Mouse (Mus musculus) hindbrain, embryonic 12.5 days (tissue): ENCODE results near the gene Cd244a. TPM values are rescaled to one million over a fixed set of nuclear protein-coding genes. Genes with fewer than 3 reads are reported as not detected.

Source experiments
- ATAC-seq: fragments of 200-750 bp; cut with Nextera tagmentation; 2 replicates; pipeline ENCODE4 v1.8.0; 2017; ENCODE audit warnings: moderate TSS enrichment; ENCODE audit not compliant: low FRiP score
- H3K27ac ChIP-seq: fragments of 300-500 bp; sonication (generic); 2 replicates; pipeline ENCODE4 v1.5.1; 2016; ENCODE audit warnings: mild to moderate bottlenecking
- H3K27me3 ChIP-seq: fragments of 300-500 bp; sonication (generic); 2 replicates; pipeline ENCODE4 v1.6.1; 2016; ENCODE audit warnings: mild to moderate bottlenecking
- H3K36me3 ChIP-seq: fragments of 300-500 bp; sonication (generic); 2 replicates; pipeline ENCODE4 v1.6.1; 2016; ENCODE audit warnings: mild to moderate bottlenecking
- H3K4me1 ChIP-seq: fragments of 300-500 bp; sonication (generic); 2 replicates; pipeline ENCODE4 v1.6.1; 2016
- H3K4me2 ChIP-seq: fragments of 300-500 bp; sonication (generic); replicated peaks from 2 replicates; pipeline ENCODE4 v1.6.1; 2016; ENCODE audit warnings: mild to moderate bottlenecking
- H3K4me3 ChIP-seq: fragments of 300-500 bp; sonication (generic); 2 replicates; pipeline ENCODE4 v1.5.1; 2016; ENCODE audit warnings: mild to moderate bottlenecking
- H3K9ac ChIP-seq: fragments of 300-500 bp; sonication (generic); 2 replicates; pipeline ENCODE4 v1.6.1; 2016; ENCODE audit warnings: mild to moderate bottlenecking, moderate library complexity
- H3K9me3 ChIP-seq: fragments of 300-500 bp; sonication (generic); replicated peaks from 2 replicates; pipeline ENCODE4 v1.6.1; 2016; ENCODE audit warnings: mild to moderate bottlenecking
- WGBS: fragments of 180-500 bp; shearing (Covaris S2); methylation state at CpG from one replicate; pipeline ENCODE4 v1.1.7; 2016; 5-methylcytosine and 5-hydroxymethylcytosine counted together
- polyA plus RNA-seq: library from polyadenylated mRNA; unstranded; fragments of >200 nt; fragmentation: Nextera tagmentation; extraction: Ambion mirVana; gene quantifications from 2 replicates; pipeline ENCODE4 v1.2.1, GENCODE M21; 2016

Cd244a gene
- polyA plus RNA-seq, 1 experiment from 2014 or later, result 0.08 TPM

- ATAC-seq, result no peak
- Histone ChIP-seq H3K4me2 (no peak overlapping the region), H3K4me1 (no peaks in the 10 kb centered on the region), H3K27ac (no peak overlapping the region), H3K27me3 (no peaks in the 10 kb centered on the region), H3K9ac (no peak overlapping the region), H3K36me3 (no peaks in the 10 kb centered on the region), H3K9me3 (no peaks in the 10 kb centered on the region), H3K4me3 (no peak overlapping the region)
- 86% methylated on average over 2 of the region's 2 CpGs for WGBS
Measured at GRCm38 (mm10) chr1:171631447-171631846, 72.5 kb downstream of the Cd244a start.

- no peak overlapping the region for H3K9ac ChIP-seq
- H3K27me3 ChIP-seq, result no peaks in the 10 kb centered on the region
- H3K4me3 ChIP-seq, result no peak overlapping the region
- no peak overlapping the region for H3K4me2 ChIP-seq
- no peak for ATAC-seq
- no peaks in the 10 kb centered on the region for H3K4me1 ChIP-seq
- no peak overlapping the region for H3K27ac ChIP-seq
- H3K36me3 ChIP-seq, result no peaks in the 10 kb centered on the region
- WGBS, result 58% methylated on average over 6 of the region's 6 CpGs
- no peaks in the 10 kb centered on the region for H3K9me3 ChIP-seq
Measured at GRCm38 (mm10) chr1:171635696-171636095, 76.7 kb downstream of the Cd244a start.

GRCm38 (mm10) chr1:171637101-171637500 is 78.1 kb downstream of the Cd244a start:
- Histone ChIP-seq H3K9me3 (no peaks in the 10 kb centered on the region), H3K4me1 (no peaks in the 10 kb centered on the region), H3K36me3 (no peaks in the 10 kb centered on the region), H3K27me3 (no peaks in the 10 kb centered on the region), H3K4me2 (no peak overlapping the region), H3K9ac (no peak overlapping the region), H3K27ac (no peak overlapping the region), H3K4me3 (no peak overlapping the region)
- ATAC-seq, result no peak
- 83% methylated on average over 8 of the region's 8 CpGs for WGBS

- ATAC-seq, result no peak
Measured at GRCm38 (mm10) chr1:171638686-171639085, 79.7 kb downstream of the Cd244a start.

GRCm38 (mm10) chr1:171640796-171641195 is 81.8 kb downstream of the Cd244a start:
- Histone ChIP-seq H3K4me1 (no peaks in the 10 kb centered on the region), H3K36me3 (no peaks in the 10 kb centered on the region), H3K4me3 (no peak overlapping the region), H3K9ac (no peak overlapping the region), H3K9me3 (no peaks in the 10 kb centered on the region), H3K27me3 (no peaks in the 10 kb centered on the region), H3K4me2 (no peak overlapping the region), H3K27ac (no peak overlapping the region)
- WGBS, result 92% methylated on average over 6 of the region's 6 CpGs
- ATAC-seq, result no peak

More at GRCm38 (mm10) chr1:171638686-171639085, 79.7 kb downstream of the Cd244a start:
- Histone ChIP-seq H3K27ac (no peak overlapping the region), H3K4me2 (no peak overlapping the region), H3K36me3 (no peaks in the 10 kb centered on the region), H3K9me3 (no peaks in the 10 kb centered on the region), H3K9ac (no peak overlapping the region), H3K27me3 (no peaks in the 10 kb centered on the region), H3K4me3 (no peak overlapping the region), H3K4me1 (no peaks in the 10 kb centered on the region)
- 68% methylated on average over 2 of the region's 2 CpGs for WGBS

- H3K27ac ChIP-seq, result no peak overlapping the region
- 87% methylated on average over 7 of the region's 7 CpGs for WGBS
- no peak overlapping the region for H3K4me3 ChIP-seq
- H3K27me3 ChIP-seq, result no peaks in the 10 kb centered on the region
- no peak overlapping the region for H3K9ac ChIP-seq
- no peaks in the 10 kb centered on the region for H3K9me3 ChIP-seq
- no peak for ATAC-seq
- H3K4me2 ChIP-seq, result no peak overlapping the region
- no peaks in the 10 kb centered on the region for H3K4me1 ChIP-seq
- H3K36me3 ChIP-seq, result no peaks in the 10 kb centered on the region
Measured at GRCm38 (mm10) chr1:171643612-171644011, 84.6 kb downstream of the Cd244a start.

- Histone ChIP-seq H3K9me3 (no peaks in the 10 kb centered on the region), H3K27me3 (no peaks in the 10 kb centered on the region), H3K27ac (no peak overlapping the region), H3K9ac (no peak overlapping the region), H3K4me2 (no peak overlapping the region), H3K4me3 (no peak overlapping the region), H3K36me3 (no peaks in the 10 kb centered on the region), H3K4me1 (no peaks in the 10 kb centered on the region)
- 77% methylated on average over 5 of the region's 5 CpGs for WGBS
- no peak for ATAC-seq
Measured at GRCm38 (mm10) chr1:171646429-171646940, 87.5 kb downstream of the Cd244a start.

GRCm38 (mm10) chr1:171647716-171648115 is 88.7 kb downstream of the Cd244a start:
- no peaks in the 10 kb centered on the region for H3K4me1 ChIP-seq
- H3K27ac ChIP-seq, result no peak overlapping the region
- no peak overlapping the region for H3K4me2 ChIP-seq
- WGBS, result 82% methylated on average over 5 of the region's 5 CpGs
- H3K4me3 ChIP-seq, result no peak overlapping the region
- no peaks in the 10 kb centered on the region for H3K9me3 ChIP-seq
- H3K9ac ChIP-seq, result no peak overlapping the region
- no peaks in the 10 kb centered on the region for H3K36me3 ChIP-seq
- H3K27me3 ChIP-seq, result no peaks in the 10 kb centered on the region
- ATAC-seq, result no peak

GRCm38 (mm10) chr1:171648840-171649239 is 89.8 kb downstream of the Cd244a start:
- Histone ChIP-seq H3K27ac (no peak overlapping the region), H3K4me3 (no peak overlapping the region), H3K9me3 (no peaks in the 10 kb centered on the region), H3K4me2 (no peak overlapping the region), H3K4me1 (no peaks in the 10 kb centered on the region), H3K27me3 (no peaks in the 10 kb centered on the region), H3K36me3 (no peaks in the 10 kb centered on the region), H3K9ac (no peak overlapping the region)
- 80% methylated on average over 8 of the region's 8 CpGs for WGBS
- ATAC-seq, result no peak

- Histone ChIP-seq H3K27me3 (no peaks in the 10 kb centered on the region), H3K4me2 (no peak within 1 kb of the TSS), H3K9me3 (no peaks in the 10 kb centered on the region), H3K4me1 (no peaks in the 10 kb centered on the region), H3K4me3 (no peak within 1 kb of the TSS), H3K27ac (no peak within 1 kb of the TSS), H3K9ac (no peak within 1 kb of the TSS), H3K36me3 (no peaks in the 10 kb centered on the region)
- no peak for ATAC-seq
- WGBS, result 93% methylated on average over 5 of the region's 5 CpGs
Measured at GRCm38 (mm10) chr1:171652734-171653133, 93.7 kb downstream of the Cd244a start, which contains the start of gene Slamf7. Slamf7 (minus strand) TSS chr1:171653035.

GRCm38 (mm10) chr1:171658561-171658991 is 99.6 kb downstream of the Cd244a start:
- Histone ChIP-seq H3K4me2 (no peak overlapping the region), H3K27me3 (no peaks in the 10 kb centered on the region), H3K9me3 (no peaks in the 10 kb centered on the region), H3K36me3 (no peaks in the 10 kb centered on the region), H3K9ac (no peak overlapping the region), H3K27ac (no peak overlapping the region), H3K4me3 (no peak overlapping the region), H3K4me1 (no peaks in the 10 kb centered on the region)
- WGBS, result 78% methylated on average over 5 of the region's 5 CpGs
- ATAC-seq, result no peak
